Mouse (Mus musculus) forebrain, embryonic 13.5 days (tissue): ENCODE measurements around the gene Lrrc25. TPM values are rescaled to one million over a fixed set of nuclear protein-coding genes. Genes with fewer than 3 reads are reported as not detected.

Experiments
- ATAC-seq: fragments of 200-750 bp; cut with Nextera tagmentation; 2 replicates; pipeline ENCODE4 v1.8.0; 2017
- H3K27ac ChIP-seq: fragments of 300-500 bp; sonication (generic); 2 replicates; pipeline ENCODE4 v1.5.1; 2015; ENCODE audit warnings: inconsistent platforms, mild to moderate bottlenecking, moderate library complexity
- H3K27me3 ChIP-seq: fragments of 300-500 bp; sonication (generic); 2 replicates; pipeline ENCODE4 v1.6.1; 2015; ENCODE audit warnings: mild to moderate bottlenecking, inconsistent platforms
- H3K36me3 ChIP-seq: fragments of 300-500 bp; sonication (generic); 2 replicates; pipeline ENCODE4 v1.6.1; 2015; ENCODE audit warnings: mild to moderate bottlenecking, inconsistent platforms; ENCODE audit not compliant: poor library complexity, severe bottlenecking
- H3K4me1 ChIP-seq: fragments of 300-500 bp; sonication (generic); 2 replicates; pipeline ENCODE4 v1.6.1; 2015; ENCODE audit warnings: inconsistent platforms
- H3K4me2 ChIP-seq: fragments of 300-500 bp; sonication (generic); 2 replicates; pipeline ENCODE4 v1.6.1; 2015; ENCODE audit warnings: inconsistent platforms, mild to moderate bottlenecking, moderate library complexity
- H3K4me3 ChIP-seq: fragments of 300-500 bp; sonication (generic); 2 replicates; pipeline ENCODE4 v1.5.1; 2015; ENCODE audit warnings: mild to moderate bottlenecking, inconsistent platforms
- H3K9ac ChIP-seq: fragments of 300-500 bp; sonication (generic); 2 replicates; pipeline ENCODE4 v1.6.1; 2015; ENCODE audit warnings: mild to moderate bottlenecking, inconsistent platforms
- H3K9me3 ChIP-seq: fragments of 300-500 bp; sonication (generic); replicated peaks from 2 replicates; pipeline ENCODE4 v1.6.1; 2016; ENCODE audit warnings: inconsistent platforms
- WGBS: fragments of 180-500 bp; shearing (Covaris S2); methylation state at CpG from one replicate; pipeline ENCODE4 v1.1.7; 2015; 5-methylcytosine and 5-hydroxymethylcytosine counted together
- polyA plus RNA-seq: library from polyadenylated mRNA; unstranded; fragments of >200 nt; fragmentation: Nextera tagmentation; extraction: Ambion mirVana; gene quantifications from 2 replicates; pipeline ENCODE4 v1.2.1, GENCODE M21; 2015

The Lrrc25 gene
- polyA plus RNA-seq, 1 experiment from 2014 or later, result 0.65 TPM

- Histone ChIP-seq H3K4me3 (peak within 1 kb of the TSS; percentile 66), H3K27me3 (peaks cover 16% of the 10 kb centered on the region; the same call in 1 of the 2 replicates), H3K9ac (peak within 1 kb of the TSS; percentile 79), H3K4me1 (peaks cover 50% of the 10 kb centered on the region), H3K36me3 (peaks cover 51% of the 10 kb centered on the region), H3K9me3 (no peaks in the 10 kb centered on the region), H3K27ac (peak within 1 kb of the TSS; percentile 66), H3K4me2 (peak within 1 kb of the TSS; percentile 98)
- peak; percentile 84 for ATAC-seq
- WGBS, result under 1% methylated on average over 38 of the region's 40 CpGs
Measured at GRCm38 (mm10) chr8:70593961-70594609, 21.9 kb upstream of the Lrrc25 start, which contains the start of gene Isyna1. TSS of gene Isyna1 (plus strand) at chr8:70594373.

- whole genome bisulfite sequencing, result 12% methylated on average over 80 of the region's 82 CpGs
- Histone ChIP-seq H3K4me2 (peak overlapping the region; percentile 98), H3K36me3 (peaks cover 43% of the 10 kb centered on the region), H3K27ac (peak overlapping the region; percentile 66), H3K9ac (peak overlapping the region; percentile 79), H3K9me3 (no peaks in the 10 kb centered on the region), H3K4me1 (peaks cover 58% of the 10 kb centered on the region), H3K27me3 (peaks cover 16% of the 10 kb centered on the region; the same call in 1 of the 2 replicates), H3K4me3 (peak overlapping the region; percentile 66)
- ATAC-seq, result peak; percentile 5
Measured at GRCm38 (mm10) chr8:70594621-70595564, 21.1 kb upstream of the Lrrc25 start.

- 93% methylated on average over 12 of the region's 12 CpGs for WGBS
- Histone ChIP-seq H3K9ac (no peak overlapping the region), H3K9me3 (no peaks in the 10 kb centered on the region), H3K4me1 (peaks cover 67% of the 10 kb centered on the region), H3K36me3 (peaks cover 34% of the 10 kb centered on the region), H3K27me3 (peaks cover 16% of the 10 kb centered on the region; the same call in 1 of the 2 replicates), H3K4me3 (peak overlapping the region; percentile 66), H3K27ac (no peak overlapping the region), H3K4me2 (peak overlapping the region; percentile 98; the same call in 1 of the 2 replicates)
- no peak for ATAC-seq
Measured at GRCm38 (mm10) chr8:70595811-70596210, 20.1 kb upstream of the Lrrc25 start.

GRCm38 (mm10) chr8:70596216-70596615 is 19.7 kb upstream of the Lrrc25 start:
- whole genome bisulfite sequencing, result 93% methylated on average over 18 of the region's 18 CpGs
- Histone ChIP-seq H3K4me1 (peaks cover 71% of the 10 kb centered on the region), H3K9ac (no peak overlapping the region), H3K27me3 (peaks cover 16% of the 10 kb centered on the region; the same call in 1 of the 2 replicates), H3K9me3 (no peaks in the 10 kb centered on the region), H3K36me3 (peaks cover 30% of the 10 kb centered on the region), H3K4me3 (no peak overlapping the region; the same call in 1 of the 2 replicates), H3K27ac (no peak overlapping the region), H3K4me2 (no peak overlapping the region)
- ATAC-seq, result no peak

GRCm38 (mm10) chr8:70596775-70597416 is 19.1 kb upstream of the Lrrc25 start:
- ATAC-seq, result no peak
- H3K36me3 ChIP-seq, result peaks cover 26% of the 10 kb centered on the region
- H3K9me3 ChIP-seq, result no peaks in the 10 kb centered on the region
- peak overlapping the region; percentile 90 for H3K4me2 ChIP-seq
- peaks cover 78% of the 10 kb centered on the region for H3K4me1 ChIP-seq
- H3K27me3 ChIP-seq, result peaks cover 16% of the 10 kb centered on the region; the same call in 1 of the 2 replicates
- peak overlapping the region; percentile 79; the same call in 1 of the 2 replicates for H3K9ac ChIP-seq
- H3K4me3 ChIP-seq, result peak overlapping the region; percentile 49
- WGBS, result 83% methylated on average over 17 of the region's 17 CpGs
- no peak overlapping the region for H3K27ac ChIP-seq

GRCm38 (mm10) chr8:70597417-70598272 is 18.3 kb upstream of the Lrrc25 start:
- Histone ChIP-seq H3K9ac (peak overlapping the region; percentile 79), H3K27me3 (peaks cover 16% of the 10 kb centered on the region; the same call in 1 of the 2 replicates), H3K4me3 (peak overlapping the region; percentile 49), H3K4me2 (peak overlapping the region; percentile 90), H3K9me3 (no peaks in the 10 kb centered on the region), H3K27ac (peak overlapping the region; percentile 51), H3K4me1 (peaks cover 84% of the 10 kb centered on the region), H3K36me3 (peaks cover 29% of the 10 kb centered on the region)
- ATAC-seq, result no peak
- WGBS, result 4% methylated on average over 62 of the region's 68 CpGs

- ATAC-seq, result peak; percentile 37
- H3K4me3 ChIP-seq, result peak overlapping the region; percentile 49
- H3K27me3 ChIP-seq, result peaks cover 16% of the 10 kb centered on the region; the same call in 1 of the 2 replicates
- H3K36me3 ChIP-seq, result peaks cover 31% of the 10 kb centered on the region
- H3K9ac ChIP-seq, result peak overlapping the region; percentile 79
- peak overlapping the region; percentile 51 for H3K27ac ChIP-seq
- H3K4me1 ChIP-seq, result peaks cover 84% of the 10 kb centered on the region
- H3K4me2 ChIP-seq, result peak overlapping the region; percentile 90
- under 1% methylated on average over 29 of the region's 29 CpGs for WGBS
- no peaks in the 10 kb centered on the region for H3K9me3 ChIP-seq
Measured at GRCm38 (mm10) chr8:70598283-70598682, 17.7 kb upstream of the Lrrc25 start.

GRCm38 (mm10) chr8:70598722-70599121 is 17.2 kb upstream of the Lrrc25 start:
- H3K4me3 ChIP-seq, result peak overlapping the region; percentile 49
- H3K27ac ChIP-seq, result peak overlapping the region; percentile 5; the same call in 1 of the 2 replicates
- peak overlapping the region; percentile 90 for H3K4me2 ChIP-seq
- H3K9me3 ChIP-seq, result no peaks in the 10 kb centered on the region
- 0 out of 2 replicates have a peak, but pooled peaks have one; percentile 0 for ATAC-seq
- peaks cover 81% of the 10 kb centered on the region for H3K4me1 ChIP-seq
- 15% methylated on average over 10 of the region's 10 CpGs for WGBS
- H3K9ac ChIP-seq, result peak overlapping the region; percentile 79
- peaks cover 32% of the 10 kb centered on the region for H3K36me3 ChIP-seq
- peaks cover 16% of the 10 kb centered on the region; the same call in 1 of the 2 replicates for H3K27me3 ChIP-seq

GRCm38 (mm10) chr8:70599507-70600290 is 16.3 kb upstream of the Lrrc25 start:
- Histone ChIP-seq H3K27me3 (peaks cover 16% of the 10 kb centered on the region; the same call in 1 of the 2 replicates), H3K9ac (no peak overlapping the region), H3K36me3 (peaks cover 32% of the 10 kb centered on the region), H3K4me3 (no peak overlapping the region), H3K27ac (peak overlapping the region; percentile 93), H3K4me1 (peaks cover 83% of the 10 kb centered on the region), H3K9me3 (no peaks in the 10 kb centered on the region), H3K4me2 (0 out of 2 replicates have a peak overlapping the region, but pooled peaks have one; percentile 54)
- ATAC-seq, result no peak
- 83% methylated on average over 12 of the region's 12 CpGs for WGBS
